Mouse (Mus musculus) heart, postnatal 4 days (tissue): ENCODE data around the gene Gm8356. TPM values are rescaled to one million over a fixed set of nuclear protein-coding genes. Genes with fewer than 3 reads are reported as not detected.
"Not testable (repeated sequence)": the region's sequence is repeated elsewhere in the genome, so short reads cannot be mapped to it uniquely, and the experiment has no call there.

Source experiments
- DNase-seq: peaks from one replicate; pipeline ENCODE4 v3.0.0; 2021
- total RNA-seq, 2 experiments: library from RNA; stranded (reverse); gene quantifications; 2 replicates each; pipeline ENCODE4 v1.2.3; 2021

Gene Gm8356
- total RNA-seq, result under 1 TPM in 1 of 2 experiments, not detected in 1; 0.19 TPM

DNA sequence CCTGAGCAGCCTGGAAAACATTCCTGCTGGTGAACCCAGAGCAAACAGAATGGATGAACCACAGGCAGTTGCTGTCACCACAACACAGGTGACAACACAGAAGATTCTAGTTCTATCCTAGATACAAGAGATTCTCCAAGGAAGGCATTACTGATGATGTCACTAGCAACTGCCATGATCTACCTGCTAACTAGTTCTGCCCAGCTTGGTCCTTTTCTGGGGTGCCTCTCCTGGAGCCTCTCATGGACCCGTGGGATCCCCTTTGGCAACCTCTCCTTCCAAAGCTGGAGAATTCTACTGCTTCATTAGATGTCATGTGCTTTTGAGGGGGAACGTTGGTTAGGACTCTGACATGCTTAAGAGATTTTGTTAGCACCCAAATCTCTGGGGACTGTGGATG, at the start of gene Gm8356:
Gene Gm8356, minus strand, starts transcription at position 101 of the 400 bp plus-strand sequence.
- DNase-seq, result not testable (repeated sequence)

DNA sequence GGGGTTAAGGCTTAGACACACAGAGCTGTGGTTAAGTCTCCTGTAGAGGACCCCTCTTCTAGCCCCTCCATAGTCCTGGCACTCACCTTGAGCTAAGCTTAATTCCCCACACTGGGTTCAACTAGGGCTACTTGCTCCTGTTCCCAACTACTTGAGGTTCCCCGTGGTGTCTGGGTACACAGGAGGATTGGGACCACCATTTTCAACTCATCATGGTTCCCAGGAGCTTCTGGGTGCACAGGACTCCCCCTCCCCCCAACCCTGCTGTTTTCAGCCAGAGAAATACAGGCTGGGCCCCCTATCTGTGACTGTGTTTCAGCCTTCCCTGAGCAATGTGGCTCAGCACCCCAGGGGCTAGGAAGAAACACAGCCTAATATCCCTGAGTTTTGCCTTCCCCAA, 50.8 kb downstream of the Gm8356 start:
- not testable (repeated sequence) for DNase-seq

DNA sequence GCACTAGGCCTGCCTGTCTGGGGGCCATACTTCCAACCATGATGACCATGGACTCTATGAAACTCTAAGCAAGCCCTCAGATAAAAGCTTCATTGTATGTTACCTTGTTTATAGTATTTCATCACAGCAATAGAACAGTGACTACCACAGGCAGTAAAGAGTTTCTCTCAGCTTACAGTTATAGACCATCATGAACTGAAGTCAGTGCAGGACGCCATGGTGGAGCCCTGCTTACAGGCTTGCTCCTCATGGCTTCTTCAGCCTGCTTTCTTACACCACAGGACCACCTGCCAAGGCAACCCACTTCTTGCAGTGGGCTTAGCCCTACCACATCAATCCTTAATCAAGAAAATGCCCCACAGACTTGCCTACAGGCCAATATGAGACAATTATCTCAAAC, 51.5 kb downstream of the Gm8356 start:
- not testable (repeated sequence) for DNase-seq

DNA sequence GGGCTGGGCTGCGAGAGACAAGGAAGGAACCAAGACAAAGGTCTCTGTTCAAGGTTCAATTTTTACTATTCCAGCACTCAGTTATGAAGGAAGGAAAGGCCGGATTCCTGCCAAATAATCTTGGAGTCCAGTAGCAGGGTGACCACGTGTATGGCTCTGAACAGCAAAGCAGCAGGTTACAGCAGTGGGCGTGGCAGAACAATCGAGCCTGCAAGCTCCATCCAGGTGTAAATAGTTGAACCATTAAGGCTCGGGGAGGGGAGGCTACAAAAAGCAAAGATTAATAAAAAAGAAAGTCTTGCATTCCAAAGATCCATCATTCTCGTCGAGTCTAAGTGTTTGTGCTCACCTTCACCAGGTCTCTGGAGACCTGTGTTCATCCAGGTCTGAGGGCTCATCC, 55.0 kb downstream of the Gm8356 start:
- DNase-seq, result not testable (repeated sequence)

Other genes starting within 250 kb of the Gm8356 start
- gene Gm21103, start 232.4 kb downstream of the Gm8356 start, total RNA-seq, result not detected
- gene Gm3618, start 193.6 kb downstream of the Gm8356 start, total RNA-seq, result not detected
- gene Gm16440, start 147.0 kb downstream of the Gm8356 start, total RNA-seq, result not detected
- gene Gm3591, start 124.8 kb downstream of the Gm8356 start, total RNA-seq, result under 1 TPM; 0.69 to 0.74 TPM
- not detected for gene Gm3594, start 92.7 kb downstream of the Gm8356 start, total RNA-seq
- gene Gm3629, start 53.3 kb upstream of the Gm8356 start, total RNA-seq, result under 1 TPM; 0.41 to 0.90 TPM
- gene Gm3460, start 85.1 kb upstream of the Gm8356 start, total RNA-seq, result not detected
- gene Gm10251, start 146.9 kb upstream of the Gm8356 start, total RNA-seq, result not detected
- gene Gm8050, start 183.0 kb upstream of the Gm8356 start, total RNA-seq, result not detected
- 1 to 10 TPM; 2.8 to 3.6 TPM for gene Gm3636, start 205.0 kb upstream of the Gm8356 start, total RNA-seq
- gene Gm8362, start 237.1 kb upstream of the Gm8356 start, total RNA-seq, result under 1 TPM in 1 of 2 experiments, not detected in 1; 0.21 TPM